Mouse (Mus musculus) urinary bladder, adult 18-20 months (tissue): ENCODE data around the gene Usp21.

Experiments
- DNase-seq, 2 experiments: peaks; one replicate each; pipeline ENCODE4 v3.0.0; 2022; ENCODE audit warnings: low spot score in 2 of 2, mixed read lengths in 2 of 2

Usp21 gene

GRCm38 (mm10) chr1:171265971-171266744, 21.6 kb downstream of the Usp21 start:
- DNase-seq: no peak

- no peak for DNase-seq
Measured at GRCm38 (mm10) chr1:171263666-171264461, 23.9 kb downstream of the Usp21 start.

GRCm38 (mm10) chr1:171263185-171263611, 24.6 kb downstream of the Usp21 start:
- DNase-seq: no peak

GRCm38 (mm10) chr1:171262594-171263130, 25.1 kb downstream of the Usp21 start:
- DNase-seq: no peak

GRCm38 (mm10) chr1:171260316-171260715, 27.5 kb downstream of the Usp21 start:
- no peak for DNase-seq

GRCm38 (mm10) chr1:171258921-171259320, 28.9 kb downstream of the Usp21 start:
- no peak for DNase-seq

- DNase-seq: no peak
Measured at GRCm38 (mm10) chr1:171257781-171258180, 30.0 kb downstream of the Usp21 start.

- DNase-seq: no peak
Measured at GRCm38 (mm10) chr1:171256937-171257548, 30.7 kb downstream of the Usp21 start.

- DNase-seq: no peak
Measured at GRCm38 (mm10) chr1:171256095-171256818, 31.5 kb downstream of the Usp21 start.

GRCm38 (mm10) chr1:171252415-171252814, 35.4 kb downstream of the Usp21 start:
- DNase-seq: no peak

GRCm38 (mm10) chr1:171251594-171252324, 36.0 kb downstream of the Usp21 start:
- no peak for DNase-seq

- no peak for DNase-seq
Measured at GRCm38 (mm10) chr1:171250680-171251593, 36.9 kb downstream of the Usp21 start, which contains the start of gene Ndufs2. Ndufs2 (minus strand) TSS chr1:171251388.

GRCm38 (mm10) chr1:171249913-171250600, 37.7 kb downstream of the Usp21 start, which contains the start of gene Adamts4:
Adamts4 (plus strand) TSS chr1:171250421.
- no peak for DNase-seq

- no peak for DNase-seq
Measured at GRCm38 (mm10) chr1:171248386-171249226, 39.2 kb downstream of the Usp21 start.

- DNase-seq: no peak
Measured at GRCm38 (mm10) chr1:171247916-171248315, 39.9 kb downstream of the Usp21 start.

- DNase-seq: no peak
Measured at GRCm38 (mm10) chr1:171247453-171247841, 40.3 kb downstream of the Usp21 start.

GRCm38 (mm10) chr1:171246709-171247452, 40.9 kb downstream of the Usp21 start:
- peak; percentile 91 to 96 for DNase-seq
